9 mouse cellular contexts compared by ENCODE assay signal in the genomic region with DNA sequence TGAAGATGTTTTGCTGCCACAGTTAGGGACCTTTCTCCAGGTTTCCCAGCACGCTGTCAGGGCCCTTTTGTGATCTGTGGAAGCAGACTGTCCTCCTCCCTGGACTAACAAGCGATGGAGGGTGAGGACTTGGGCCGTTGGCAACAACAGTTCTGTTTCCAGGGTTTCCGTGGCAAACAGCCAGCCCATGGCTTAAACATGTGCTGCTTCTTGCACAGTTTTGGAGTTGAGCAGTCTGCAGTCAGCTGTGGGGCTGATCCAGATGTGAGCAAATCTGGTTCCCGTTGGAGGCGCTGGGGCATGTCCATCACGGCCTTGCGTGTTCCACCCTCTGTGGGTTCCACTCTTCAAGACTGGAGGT.
DNase-seq lines count a peak whose midpoint lies in the region; ATAC-seq and TF ChIP-seq lines count a peak whose summit lies in the region.
"Had no signal": no experiment of that assay in that cellular context is flagged by ENCODE, and none has a peak within 500 bp of the region (broad histone marks: within the 10 kb centered on the region; RNA-seq: fewer than 3 reads in every experiment).

No protein-coding gene starts in this region.

- 82% methylated on average over 8 of the region's 8 CpGs for WGBS in kidney, embryonic 14.5 days
- WGBS in heart, embryonic 13.5 days = 66% methylated on average over 8 of the region's 8 CpGs
- 35% methylated on average over 8 of the region's 8 CpGs for WGBS in lung, adult 2 months

- H3K9ac ChIP-seq in kidney, embryonic 14.5 days (ENCODE audit: low read depth, low read length) = no peak overlapping the region
- H3K9ac ChIP-seq in heart, embryonic 13.5 days = no peak overlapping the region
- H3K9ac ChIP-seq: embryonic facial prominence, embryonic 12.5 days had no signal

- no peaks in the 10 kb centered on the region for H3K36me3 ChIP-seq in kidney, embryonic 14.5 days (ENCODE audit: control insufficient read depth, insufficient read depth, low read length)
- H3K36me3 ChIP-seq in heart, embryonic 13.5 days = no peaks in the 10 kb centered on the region
- H3K36me3 ChIP-seq: embryonic facial prominence, embryonic 12.5 days had no signal

- ATAC-seq in kidney, embryonic 14.5 days (ENCODE audit: low FRiP score, low TSS enrichment) = no peak
- ATAC-seq in heart, embryonic 13.5 days (ENCODE audit: extremely low read depth, insufficient number of reproducible peaks, low FRiP score, low TSS enrichment) = no peak; the same call in 1 of the 2 replicates
- ATAC-seq in granulocyte monocyte progenitor cell, adult 5-6 weeks (replicated peaks; ENCODE audit: poor library complexity, severe bottlenecking) = no peak

- no peak overlapping the region for H3K4me3 ChIP-seq in kidney, embryonic 14.5 days (ENCODE audit: low read length)
- H3K4me3 ChIP-seq in heart, embryonic 13.5 days = no peak overlapping the region
- H3K4me3 ChIP-seq in lung, adult 2 months (replicated peaks; ENCODE audit: extremely low read depth, low read depth, low read length) = no peak overlapping the region
- H3K4me3 ChIP-seq: embryonic facial prominence, embryonic 12.5 days had no signal

- no peaks in the 10 kb centered on the region for H3K9me3 ChIP-seq in kidney, embryonic 14.5 days (ENCODE audit: control insufficient read depth, low read length)
- no peaks in the 10 kb centered on the region for H3K9me3 ChIP-seq in heart, embryonic 13.5 days
- H3K9me3 ChIP-seq: embryonic facial prominence, embryonic 12.5 days had no signal

- no peaks in the 10 kb centered on the region for H3K27me3 ChIP-seq in kidney, embryonic 14.5 days (ENCODE audit: control insufficient read depth, insufficient read depth, low read length)
- peaks cover 23% of the 10 kb centered on the region for H3K27me3 ChIP-seq in heart, embryonic 13.5 days (replicated peaks)
- H3K27me3 ChIP-seq: embryonic facial prominence, embryonic 12.5 days had no signal

- no peak overlapping the region for H3K27ac ChIP-seq in kidney, embryonic 14.5 days (ENCODE audit: low read depth, low read length)
- peak overlapping the region; percentile 26; the same call in 1 of the 2 replicates for H3K27ac ChIP-seq in heart, embryonic 13.5 days (replicated peaks)
- H3K27ac ChIP-seq: embryonic facial prominence, embryonic 12.5 days had no signal

- H3K4me1 ChIP-seq in kidney, embryonic 14.5 days (ENCODE audit: control insufficient read depth, insufficient read depth, low read length) = peaks cover 13% of the 10 kb centered on the region
- peaks cover 47% of the 10 kb centered on the region for H3K4me1 ChIP-seq in heart, embryonic 13.5 days
- peaks cover 28% of the 10 kb centered on the region for H3K4me1 ChIP-seq in lung, adult 2 months (ENCODE audit: control insufficient read depth, insufficient read depth, low read length)

- no peak overlapping the region for H3K4me2 ChIP-seq in kidney, embryonic 14.5 days (replicated peaks; ENCODE audit: low read depth, low read length)
- no peak overlapping the region for H3K4me2 ChIP-seq in heart, embryonic 13.5 days
- H3K4me2 ChIP-seq: embryonic facial prominence, embryonic 12.5 days had no signal

- TF ChIP-seq CTCF in lung, adult 2 months (IDR thresholded peaks at IDR 0.05; ENCODE audit: insufficient read depth, low read length) = no peak

- peak; percentile 31; the same call in 1 of the 2 replicates for TF ChIP-seq POLR2A in lung, adult 2 months (IDR thresholded peaks at IDR 0.05; ENCODE audit: borderline replicate concordance, extremely low read depth, low read depth, low read length)

- DNase-seq in kidney, adult 11 months = peak; percentile 76
- DNase-seq in adrenal gland, postnatal 14 days = peak; percentile 85
- DNase-seq in lung, adult 2 months = peak; percentile 73
- no peak for DNase-seq in thymus, postnatal 14 days
- no peak for DNase-seq in spleen, postnatal 36 days (ENCODE audit: low spot score in 2 of 2)

Comparison
In these comparisons a context has a peak if more than half of its experiments do, and no peak if none do; other contexts are left out.
1. DNase-seq: peak in kidney, adult 11 months (single experiment), adrenal gland, postnatal 14 days (single experiment) and lung, adult 2 months (single experiment); none in thymus, postnatal 14 days (single experiment) and spleen, postnatal 36 days (0 of 2).